Mouse (Mus musculus) hindbrain, postnatal 0 days (tissue): ENCODE measurements at regions not wholly inside any gene's neighbourhood (a gene's known extent, or its start where the extent isn't known, plus 50 kb on each side); places are given as distances from the start of the nearest gene placed in this dataset.

Experiments
- ATAC-seq: fragments of 200-750 bp; cut with Nextera tagmentation; 2 replicates; pipeline ENCODE4 v1.8.0; 2017; ENCODE audit warnings: mild to moderate bottlenecking, moderate TSS enrichment, moderate library complexity
- DNase-seq: peaks from one replicate; pipeline ENCODE4 v3.0.0-alpha.2; 2015; ENCODE audit warnings: low spot score
- H3K27ac ChIP-seq: fragments of 300-500 bp; sonication (generic); 2 replicates; pipeline ENCODE4 v1.5.1; 2014; ENCODE audit warnings: mild to moderate bottlenecking
- H3K27me3 ChIP-seq: fragments of 300-500 bp; sonication (generic); 2 replicates; pipeline ENCODE4 v1.6.1; 2014; ENCODE audit warnings: low read length, mixed read lengths; ENCODE audit not compliant: insufficient read depth
- H3K36me3 ChIP-seq: fragments of 300-500 bp; sonication (generic); 2 replicates; pipeline ENCODE4 v1.6.1; 2014; ENCODE audit warnings: low read length, mixed read lengths; ENCODE audit not compliant: insufficient read depth
- H3K4me1 ChIP-seq: fragments of 300-500 bp; sonication (generic); 2 replicates; pipeline ENCODE4 v1.6.1; 2014; ENCODE audit warnings: antibody characterized with exemption, low read length, mixed read lengths; ENCODE audit not compliant: insufficient read depth
- H3K4me2 ChIP-seq: fragments of 300-500 bp; sonication (generic); 2 replicates; pipeline ENCODE4 v1.6.1; 2014; ENCODE audit warnings: low read depth, mild to moderate bottlenecking, low read length, moderate library complexity, mixed read lengths
- H3K4me3 ChIP-seq: fragments of 300-500 bp; sonication (generic); 2 replicates; pipeline ENCODE4 v1.5.1; 2014; ENCODE audit warnings: low read length
- H3K9ac ChIP-seq: fragments of 300-500 bp; sonication (generic); replicated peaks from 2 replicates; pipeline ENCODE4 v1.6.1; 2014; ENCODE audit warnings: mild to moderate bottlenecking, low read length, moderate library complexity, mixed read lengths
- H3K9me3 ChIP-seq: fragments of 300-500 bp; sonication (generic); 2 replicates; pipeline ENCODE4 v1.6.1; 2016; ENCODE audit warnings: low read length, mixed read lengths
- CTCF ChIP-seq: IDR thresholded peaks from 2 replicates; pipeline ENCODE4 v1.5.1; 2016; ENCODE audit warnings: antibody characterized with exemption, control low read depth, low read depth
- WGBS: fragments of 180-500 bp; shearing (Covaris S2); extraction: QIAGEN DNeasy Blood & Tissue Kit; methylation state at CpG from one replicate; pipeline ENCODE4 v1.1.7; 2014; 5-methylcytosine and 5-hydroxymethylcytosine counted together

DNA sequence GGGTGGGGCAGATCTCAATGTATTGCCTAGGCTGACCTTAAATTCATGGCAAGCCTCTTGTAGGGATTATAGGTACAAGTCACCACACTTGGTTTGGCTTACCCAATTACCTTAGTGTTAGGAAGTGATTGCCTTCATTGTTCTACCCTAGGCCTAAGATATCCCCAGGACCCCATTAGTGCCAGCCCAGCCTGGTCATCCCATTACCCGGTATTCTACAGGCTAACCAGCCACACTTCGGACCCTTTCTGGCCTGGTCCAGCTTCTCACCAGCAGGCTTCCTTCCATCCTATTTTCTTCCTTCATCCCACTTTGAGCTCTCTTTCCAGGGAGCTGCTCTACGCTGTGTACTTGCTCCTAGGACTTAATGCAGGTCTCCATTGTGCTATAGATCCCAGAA lies 59.5 kb downstream of the Tex35 start:
- H3K27me3 ChIP-seq: no peaks in the 10 kb centered on the region
- no peak overlapping the region for H3K4me2 ChIP-seq
- no peaks in the 10 kb centered on the region for H3K9me3 ChIP-seq
- ATAC-seq (no peak), DNase-seq (no peak)
- H3K9ac ChIP-seq: no peak overlapping the region
- TF ChIP-seq CTCF: no peak
- WGBS: 87% methylated on average over 3 of the region's 3 CpGs
- H3K4me3 ChIP-seq: no peak overlapping the region
- H3K36me3 ChIP-seq: no peaks in the 10 kb centered on the region
- H3K4me1 ChIP-seq: peaks cover 5% of the 10 kb centered on the region; the same call in 1 of the 2 replicates
- H3K27ac ChIP-seq: no peak overlapping the region

DNA sequence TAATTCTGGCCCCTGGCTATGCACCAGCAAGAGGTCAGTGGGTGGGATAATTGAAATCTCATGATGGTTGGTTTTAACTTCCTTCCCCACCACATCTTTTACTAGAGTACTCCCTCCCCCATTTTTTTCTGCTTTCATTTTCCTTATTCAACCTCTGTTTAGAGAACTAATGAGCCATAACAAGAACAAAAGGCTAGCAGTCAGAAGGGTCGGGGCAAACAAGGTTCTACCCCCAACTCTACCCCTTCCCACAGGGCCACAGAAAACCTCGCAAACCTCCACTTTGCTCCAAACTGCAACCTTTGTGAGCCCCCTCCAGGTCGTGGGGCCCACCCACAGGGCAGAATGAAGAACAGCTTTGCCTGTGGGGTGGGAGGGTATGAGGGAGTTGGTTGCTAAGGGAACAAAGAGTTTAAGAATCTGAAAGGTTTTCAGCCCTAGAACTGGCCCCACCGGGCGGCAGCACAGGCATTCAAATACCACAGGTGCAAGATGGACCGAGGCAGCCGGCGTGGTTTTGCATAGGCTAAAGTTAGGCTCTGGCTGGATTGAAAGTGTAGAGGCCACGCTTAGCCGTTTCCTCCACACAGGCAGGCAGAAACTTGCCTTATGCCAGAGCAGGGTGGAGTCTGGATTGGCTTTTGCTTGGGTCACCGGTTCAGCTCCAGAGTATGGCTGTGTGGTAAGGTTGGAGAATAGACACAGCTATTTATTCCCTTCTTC lies 60.1 kb downstream of the Tex35 start:
- H3K4me2 ChIP-seq: no peak overlapping the region
- WGBS: 21% methylated on average over 11 of the region's 11 CpGs
- no peak for TF ChIP-seq CTCF
- H3K9ac ChIP-seq: no peak overlapping the region
- peaks cover 8% of the 10 kb centered on the region; the same call in 1 of the 2 replicates for H3K4me1 ChIP-seq
- ATAC-seq (0 out of 2 replicates have a peak, but pooled peaks have one; percentile 24), DNase-seq (no peak)
- H3K27ac ChIP-seq: no peak overlapping the region
- H3K36me3 ChIP-seq: no peaks in the 10 kb centered on the region
- no peak overlapping the region for H3K4me3 ChIP-seq
- H3K9me3 ChIP-seq: no peaks in the 10 kb centered on the region
- H3K27me3 ChIP-seq: no peaks in the 10 kb centered on the region

GRCm38 (mm10) chr1:157047751-157048200 lies 60.7 kb downstream of the Tex35 start:
- no peaks in the 10 kb centered on the region for H3K36me3 ChIP-seq
- no peak overlapping the region for H3K4me3 ChIP-seq
- no peaks in the 10 kb centered on the region for H3K27me3 ChIP-seq
- peaks cover 8% of the 10 kb centered on the region; the same call in 1 of the 2 replicates for H3K4me1 ChIP-seq
- DNase-seq (peak; percentile 67), ATAC-seq (peak; percentile 67)
- H3K9ac ChIP-seq: no peak overlapping the region
- no peak for TF ChIP-seq CTCF
- no peak overlapping the region for H3K27ac ChIP-seq
- H3K9me3 ChIP-seq: no peaks in the 10 kb centered on the region
- H3K4me2 ChIP-seq: no peak overlapping the region
- WGBS: 31% methylated on average over 4 of the region's 4 CpGs

DNA sequence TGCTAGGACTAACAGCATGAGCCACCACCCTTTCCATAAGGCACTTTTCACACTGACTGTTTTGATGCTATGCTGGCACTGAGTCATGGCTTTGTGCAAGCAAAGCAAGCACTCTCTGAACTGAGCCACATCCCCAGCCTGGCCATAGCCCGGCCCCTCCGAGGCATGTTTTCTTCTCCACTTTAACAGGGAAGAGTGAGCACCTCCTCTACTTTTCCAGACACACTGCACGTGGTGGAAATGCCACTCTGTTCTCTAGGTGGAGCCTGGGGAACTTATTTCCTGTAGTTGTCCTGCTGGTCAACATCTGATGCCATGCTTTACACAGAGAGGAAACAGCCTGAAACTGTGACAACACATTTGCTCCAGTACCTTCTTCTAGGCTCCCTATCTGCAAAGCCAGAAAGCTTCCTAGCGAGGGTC lies 61.7 kb downstream of the Tex35 start:
- TF ChIP-seq CTCF: no peak
- no peaks in the 10 kb centered on the region for H3K27me3 ChIP-seq
- no peak overlapping the region for H3K4me3 ChIP-seq
- H3K4me1 ChIP-seq: peaks cover 8% of the 10 kb centered on the region; the same call in 1 of the 2 replicates
- WGBS: 78% methylated on average over 4 of the region's 4 CpGs
- H3K4me2 ChIP-seq: no peak overlapping the region
- H3K36me3 ChIP-seq: no peaks in the 10 kb centered on the region
- H3K9me3 ChIP-seq: no peaks in the 10 kb centered on the region
- no peak for ATAC-seq
- no peak overlapping the region for H3K9ac ChIP-seq
- no peak overlapping the region for H3K27ac ChIP-seq
- no peak for DNase-seq

- Histone ChIP-seq H3K27me3 (no peaks in the 10 kb centered on the region), H3K9ac (no peak overlapping the region), H3K4me1 (peaks cover 19% of the 10 kb centered on the region), H3K36me3 (no peaks in the 10 kb centered on the region), H3K9me3 (no peaks in the 10 kb centered on the region), H3K4me2 (peak overlapping the region; percentile 28), H3K27ac (peak overlapping the region; percentile 48), H3K4me3 (no peak overlapping the region)
- ATAC-seq (peak; percentile 50; the same call in 1 of the 2 replicates), DNase-seq (no peak)
- WGBS: 11% methylated on average over 4 of the region's 4 CpGs
- no peak for TF ChIP-seq CTCF
Measured at GRCm38 (mm10) chr1:157039836-157040196, 68.7 kb downstream of the Tex35 start.

DNA sequence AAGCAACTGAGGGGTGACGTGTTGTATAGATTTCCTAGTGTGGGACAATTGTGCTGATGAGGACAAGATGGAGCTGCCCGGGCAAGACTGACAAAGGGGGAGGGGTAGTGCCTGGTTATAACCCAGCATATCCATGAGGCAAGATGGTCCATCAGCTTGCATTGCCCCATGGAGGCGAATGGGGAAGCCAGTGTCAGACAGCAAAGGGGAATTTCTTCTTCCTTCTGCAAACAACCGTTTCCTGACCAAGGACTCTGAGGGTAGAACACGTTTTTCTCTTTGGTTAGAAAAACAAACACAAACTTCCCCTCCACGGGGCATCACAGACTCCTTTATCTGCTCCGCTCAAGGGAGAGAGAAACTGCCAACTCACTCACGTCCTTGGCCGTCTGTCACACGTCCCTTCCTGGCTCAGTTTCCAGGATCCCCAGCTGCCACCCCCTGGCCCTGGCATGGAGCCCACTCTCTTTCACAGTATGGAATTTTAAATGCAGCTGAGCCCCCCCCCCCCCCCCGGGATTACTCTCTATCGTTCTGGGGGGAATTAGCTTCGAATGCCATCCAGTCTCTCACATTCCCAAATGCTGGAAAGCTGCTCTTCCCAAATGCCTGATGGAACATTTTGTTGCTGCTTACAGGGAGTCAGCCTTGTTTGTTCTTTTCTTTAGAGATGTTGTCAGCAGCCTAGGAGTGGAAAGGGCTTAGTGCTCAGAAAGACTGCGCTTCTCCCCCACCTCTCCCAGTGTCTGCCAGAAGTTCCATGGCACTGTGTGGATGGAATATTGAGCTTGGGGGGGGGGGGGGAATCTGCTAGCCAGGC lies 69.3 kb downstream of the Tex35 start:
- ATAC-seq: peak; percentile 89
- H3K4me1 ChIP-seq: peaks cover 19% of the 10 kb centered on the region

More for the DNA sequence above, 69.3 kb downstream of the Tex35 start:
- Histone ChIP-seq H3K4me3 (no peak overlapping the region), H3K36me3 (no peaks in the 10 kb centered on the region), H3K27ac (peak overlapping the region; percentile 48), H3K4me2 (peak overlapping the region; percentile 28), H3K9ac (no peak overlapping the region), H3K9me3 (no peaks in the 10 kb centered on the region), H3K27me3 (no peaks in the 10 kb centered on the region)
- DNase-seq: peak; percentile 86
- 7% methylated on average over 14 of the region's 14 CpGs for WGBS
- no peak for TF ChIP-seq CTCF
